Mouse (Mus musculus) heart, adult 2 months (tissue): ENCODE data around the gene Asxl1.

ENCODE experiments used
- CTCF ChIP-seq: fragments of 200-600 bp; IDR thresholded peaks from 2 replicates; pipeline ENCODE4 v1.8.1; 2022; ENCODE audit warnings: antibody characterized with exemption, mild to moderate bottlenecking, moderate library complexity
- EP300 ChIP-seq: fragments of 200-500 bp; IDR thresholded peaks from 2 replicates; pipeline ENCODE4 v1.6.1; 2011; ENCODE audit warnings: low read depth, low read length, control low read depth; ENCODE audit not compliant: insufficient read depth
- POLR2A ChIP-seq: fragments of 200-500 bp; IDR thresholded peaks from 2 replicates; pipeline ENCODE4 v1.6.1; 2011; ENCODE audit warnings: mild to moderate bottlenecking, low read depth, low read length, control low read depth; ENCODE audit not compliant: insufficient read depth

GRCm38 (mm10) chr2:153389831-153390230, 44.2 kb downstream of the Asxl1 start:
- TF ChIP-seq EP300 = no peak
- TF ChIP-seq POLR2A = no peak
- no peak for TF ChIP-seq CTCF
